Mouse (Mus musculus): Measurements from ENCODE around the gene Pramef25.
"Not testable (repeated sequence)": the region's sequence is repeated elsewhere in the genome, so short reads cannot be mapped to it uniquely, and the experiment has no call there.

The Pramef25 gene

GRCm38 (mm10) chr4:143950916-143951315 lies at the start of gene Pramef25:
Gene Pramef25, minus strand, starts transcription at chr4:143951016.
- not testable (repeated sequence) for DNase-seq (ENCODE audit: low spot score in 2 of 2)

GRCm38 (mm10) chr4:143994269-143994668 lies 43.5 kb upstream of the Pramef25 start, which contains the start of gene Pramef17:
Gene Pramef17, minus strand, starts transcription at chr4:143994369.
- not testable (repeated sequence) for DNase-seq (ENCODE audit: low spot score in 2 of 2)

- DNase-seq (ENCODE audit: low spot score in 2 of 2) = peak; percentile 28 to 47
Observed at GRCm38 (mm10) chr4:143988126-143988525, 37.3 kb upstream of the Pramef25 start.

GRCm38 (mm10) chr4:143987475-143987941 lies 36.7 kb upstream of the Pramef25 start:
- peak; percentile 49 to 50 for DNase-seq (ENCODE audit: low spot score in 2 of 2)

GRCm38 (mm10) chr4:143985733-143986132 lies 34.9 kb upstream of the Pramef25 start:
- DNase-seq (ENCODE audit: low spot score in 2 of 2) = peak; percentile 19 to 35

GRCm38 (mm10) chr4:143985165-143985564 lies 34.3 kb upstream of the Pramef25 start:
- peak; percentile 11 to 14 for DNase-seq (ENCODE audit: low spot score in 2 of 2)

- not testable (repeated sequence) for DNase-seq (ENCODE audit: low spot score in 2 of 2)
Observed at GRCm38 (mm10) chr4:143983446-143983845, 32.6 kb upstream of the Pramef25 start.

- not testable (repeated sequence) for DNase-seq (ENCODE audit: low spot score in 2 of 2)
Observed at GRCm38 (mm10) chr4:143966850-143967249, 16.0 kb upstream of the Pramef25 start, which contains the start of gene Gm13101. Gene Gm13101, minus strand, starts transcription at chr4:143966950.

- not testable (repeated sequence) for DNase-seq (ENCODE audit: low spot score in 2 of 2)
Observed at GRCm38 (mm10) chr4:143900280-143900679, 50.5 kb downstream of the Pramef25 start, which contains the start of gene Pramef6. Gene Pramef6, minus strand, starts transcription at chr4:143900380.

All from natural killer cell, adult 2 months (primary cell).